Mouse (Mus musculus) liver (tissue): ENCODE measurements around the gene Stxbp5l.
"Not testable (repeated sequence)": the region's sequence is repeated elsewhere in the genome, so short reads cannot be mapped to it uniquely, and the experiment has no call there.

ENCODE experiments used
- DNase-seq: peaks from one replicate; pipeline ENCODE4 v3.0.0-alpha.2; 2020; ENCODE audit warnings: mixed read lengths

Gene Stxbp5l

DNA sequence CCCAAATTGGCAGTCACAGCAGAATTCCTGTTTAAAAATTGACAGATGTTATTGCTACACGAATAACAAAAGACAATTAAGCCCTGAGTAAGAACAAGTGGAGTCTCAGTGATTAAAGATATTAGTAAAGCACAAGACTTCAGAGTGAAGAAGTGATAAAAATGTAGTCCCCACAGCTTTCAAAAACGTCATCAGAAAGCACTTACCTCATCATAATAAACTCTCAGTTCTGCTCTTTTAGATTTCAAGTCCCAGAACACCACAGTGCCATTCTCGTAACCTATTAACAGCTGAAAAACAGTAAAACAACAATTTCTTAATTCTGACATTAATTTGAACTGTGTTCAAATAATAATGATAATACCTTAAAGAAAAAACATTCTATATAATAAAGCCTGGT, 123.1 kb downstream of the Stxbp5l start:
- no peak for DNase-seq

DNA sequence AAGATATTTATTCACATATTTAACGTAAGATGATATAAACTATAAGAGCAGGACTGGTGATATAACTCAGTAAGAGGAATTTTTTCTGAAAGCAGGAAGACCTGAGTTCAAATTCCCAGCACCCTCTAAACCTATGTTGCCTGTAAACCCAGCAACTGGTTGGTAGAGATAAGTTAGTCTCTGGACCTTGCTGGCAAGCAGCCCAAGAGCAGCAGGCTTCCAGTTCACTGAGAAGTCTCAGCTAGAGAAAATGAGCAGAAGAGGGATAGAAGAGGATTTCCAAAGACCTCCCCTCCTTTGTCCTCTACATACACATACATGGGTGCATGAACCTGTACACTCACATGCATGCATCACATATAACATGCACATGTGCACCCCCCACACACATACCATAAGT, 165.6 kb downstream of the Stxbp5l start:
- DNase-seq = no peak

DNA sequence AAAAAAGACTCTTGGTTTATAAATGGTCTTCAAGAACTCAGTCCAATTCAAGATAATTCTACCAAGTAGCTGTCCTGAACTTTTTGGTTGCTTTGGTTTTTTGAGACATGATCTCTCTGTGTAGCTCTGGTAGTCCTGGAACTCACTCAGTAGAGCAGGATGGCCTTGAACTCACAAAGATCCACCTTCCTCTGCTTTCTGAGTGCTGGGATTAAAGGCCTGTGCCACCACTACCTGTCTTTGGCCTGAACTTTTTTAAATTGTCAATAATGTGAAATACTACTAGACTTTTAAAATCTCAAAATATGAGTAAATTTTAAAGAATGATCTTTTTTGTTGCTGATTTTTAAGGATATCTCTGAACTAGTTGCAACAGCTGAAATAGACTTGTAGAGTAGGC, 176.0 kb downstream of the Stxbp5l start:
- DNase-seq = no peak

DNA sequence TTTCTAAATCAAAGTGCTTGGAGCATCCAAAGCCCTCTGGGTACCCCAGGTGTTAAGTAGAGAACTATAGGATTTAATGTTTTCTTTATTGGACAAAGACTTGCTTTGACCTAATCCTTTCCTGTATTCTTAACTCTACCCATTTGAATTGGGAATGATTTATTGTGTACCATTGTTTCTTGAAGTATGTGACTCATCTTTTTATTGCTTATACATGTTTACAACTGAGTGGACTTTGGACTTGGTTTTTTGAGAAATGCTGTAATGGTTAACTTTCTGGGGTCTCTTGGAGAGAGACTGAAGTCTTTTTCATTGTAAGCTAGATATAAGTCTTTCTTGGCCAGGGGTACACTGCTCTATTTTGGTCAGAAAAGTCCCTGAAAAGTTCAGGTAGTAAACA, 190.6 kb downstream of the Stxbp5l start:
- no peak for DNase-seq

DNA sequence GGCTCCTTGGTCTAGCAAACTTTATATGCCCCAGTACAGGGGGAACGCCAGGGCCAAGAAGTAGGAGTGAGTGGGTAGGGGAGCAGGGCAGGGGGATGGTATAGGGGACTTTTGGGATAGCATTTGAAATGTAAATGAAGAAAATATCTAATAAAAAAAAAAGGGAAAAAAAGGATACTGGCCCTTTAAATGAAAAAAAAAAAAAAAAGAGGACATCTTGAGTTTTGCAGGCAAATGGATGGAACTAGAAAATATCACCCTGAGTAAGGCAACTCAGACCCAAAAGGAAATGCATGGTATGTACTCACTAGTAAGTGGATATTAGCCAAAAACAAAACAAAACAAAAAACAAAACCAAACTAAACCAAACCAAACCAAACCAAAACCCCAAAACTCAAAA, 259.6 kb downstream of the Stxbp5l start:
- not testable (repeated sequence) for DNase-seq

DNA sequence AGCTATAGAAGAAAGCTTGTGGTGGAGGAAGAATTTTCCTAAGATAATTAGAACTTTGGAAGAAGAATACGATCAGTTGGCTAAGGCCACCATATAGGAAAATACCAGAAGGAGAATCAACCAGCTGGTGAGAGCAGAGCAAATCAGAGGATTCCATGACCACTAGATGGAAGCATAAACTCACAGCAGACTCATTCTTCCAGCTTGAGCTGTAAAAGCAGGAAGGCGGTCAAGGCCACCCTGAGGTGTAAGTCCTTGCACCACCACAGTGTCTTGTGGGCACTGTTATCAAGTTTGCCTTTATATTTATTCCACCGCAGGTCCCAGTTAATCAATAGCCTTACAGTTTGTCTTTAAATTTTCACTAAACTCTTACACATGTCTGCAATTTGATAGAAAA, 275.5 kb downstream of the Stxbp5l start:
- DNase-seq = peak; percentile 11

DNA sequence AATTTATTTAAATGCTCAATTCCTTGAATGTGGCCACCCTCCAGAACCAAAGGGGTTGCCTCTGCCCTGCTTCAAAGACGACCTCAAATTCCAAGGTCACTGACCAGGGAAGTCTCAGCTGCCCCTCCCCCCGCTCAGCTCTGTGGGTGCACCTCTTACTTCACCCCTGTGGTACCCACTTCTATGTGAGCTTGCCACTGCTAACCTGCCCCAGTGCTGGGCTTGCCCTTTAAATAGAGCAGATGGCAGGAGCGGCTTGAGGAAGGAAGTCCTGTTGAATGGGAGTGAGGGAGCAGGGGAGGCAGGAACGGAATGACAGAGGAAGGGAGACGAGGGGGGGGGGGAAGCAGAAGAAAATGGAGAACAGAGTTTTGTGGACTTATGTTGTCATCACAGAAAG, 276.0 kb downstream of the Stxbp5l start:
- no peak for DNase-seq

DNA sequence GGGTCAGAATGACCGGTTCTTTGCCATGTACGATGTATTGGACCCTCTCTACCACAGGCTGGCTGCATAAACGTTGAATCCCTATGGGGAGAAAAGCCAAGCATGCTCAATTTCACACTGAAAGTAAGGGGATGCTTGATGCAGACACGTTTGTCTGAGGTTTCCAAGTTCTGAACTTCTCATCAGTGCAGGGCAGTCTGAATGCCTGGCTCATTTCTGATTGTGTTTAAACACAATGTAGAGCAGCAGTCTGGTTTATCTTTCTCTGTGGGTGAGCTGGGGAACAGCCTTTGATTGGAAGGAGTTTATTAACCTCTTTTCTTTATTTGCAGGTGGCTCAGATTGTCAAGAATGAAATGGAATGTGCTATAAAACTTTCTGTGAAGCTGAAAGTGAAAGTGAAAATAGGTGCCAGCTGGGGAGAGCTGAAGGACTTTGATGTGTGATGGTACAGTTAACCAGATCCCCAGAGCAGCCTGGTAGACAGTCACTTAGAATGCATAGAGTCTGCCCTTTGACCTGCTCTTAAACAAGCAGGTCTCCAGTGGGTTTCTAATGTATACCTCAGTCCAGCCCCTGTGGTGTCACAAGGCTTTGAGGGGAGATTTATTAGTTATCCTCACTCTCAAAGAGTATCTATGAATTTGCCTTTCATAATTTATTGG, 290.5 kb downstream of the Stxbp5l start:
- DNase-seq = no peak

DNA sequence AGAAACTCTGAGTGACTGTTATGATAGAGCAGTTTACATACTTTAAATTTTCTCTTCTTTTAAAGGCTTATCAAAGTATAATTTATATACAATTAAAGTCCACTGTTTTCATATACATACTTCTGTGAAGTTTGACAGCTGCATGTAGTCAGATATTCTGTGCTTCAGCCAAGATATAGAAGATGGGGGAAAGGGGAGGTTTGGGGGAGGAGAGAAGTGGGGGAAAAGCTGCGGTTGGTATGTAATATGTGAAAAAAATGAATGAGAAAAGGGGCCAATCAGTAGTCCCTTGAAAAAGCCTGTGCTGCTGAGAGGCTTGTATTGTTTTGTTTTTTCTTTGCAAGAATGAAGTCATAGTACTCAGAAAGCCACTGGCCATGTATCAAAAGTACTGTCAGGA, 295.1 kb downstream of the Stxbp5l start:
- no peak for DNase-seq

DNA sequence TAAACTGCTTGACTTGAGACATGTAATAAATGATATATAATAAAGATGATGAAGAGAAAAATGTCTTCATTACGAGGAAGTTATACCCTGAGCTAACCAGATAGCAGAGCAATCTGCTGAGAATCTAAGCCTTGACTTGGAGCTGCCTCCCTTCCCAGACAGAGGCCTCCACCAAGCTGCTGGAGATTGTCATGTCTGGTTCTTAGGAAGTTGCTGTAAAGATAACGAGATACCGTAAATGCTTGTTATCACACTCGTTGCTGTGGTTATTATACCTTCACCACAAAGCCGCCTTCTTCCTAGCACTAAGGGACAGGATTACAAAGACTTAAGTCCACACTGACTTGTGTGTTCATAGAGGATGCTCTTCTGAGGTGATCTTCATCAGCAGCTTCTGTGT, 312.4 kb downstream of the Stxbp5l start:
- DNase-seq = no peak
